Mouse (Mus musculus) gastrocnemius, adult 8-10 months (tissue): ENCODE results near the gene Ube2n. TPM values are rescaled to one million over a fixed set of nuclear protein-coding genes. Genes with fewer than 3 reads are reported as not detected.

Experiments
- DNase-seq, 2 experiments: peaks; one replicate each; pipeline ENCODE4 v3.0.0; 2022; ENCODE audit warnings: low spot score in 2 of 2
- total RNA-seq, 4 experiments: library from RNA; stranded (reverse); gene quantifications; 2 replicates each; pipeline ENCODE4 v1.2.4; 2022

Gene Ube2n
- total RNA-seq, 4 experiments from 2014 or later: 57.2 to 77.8 (median 64.6) TPM

DNA sequence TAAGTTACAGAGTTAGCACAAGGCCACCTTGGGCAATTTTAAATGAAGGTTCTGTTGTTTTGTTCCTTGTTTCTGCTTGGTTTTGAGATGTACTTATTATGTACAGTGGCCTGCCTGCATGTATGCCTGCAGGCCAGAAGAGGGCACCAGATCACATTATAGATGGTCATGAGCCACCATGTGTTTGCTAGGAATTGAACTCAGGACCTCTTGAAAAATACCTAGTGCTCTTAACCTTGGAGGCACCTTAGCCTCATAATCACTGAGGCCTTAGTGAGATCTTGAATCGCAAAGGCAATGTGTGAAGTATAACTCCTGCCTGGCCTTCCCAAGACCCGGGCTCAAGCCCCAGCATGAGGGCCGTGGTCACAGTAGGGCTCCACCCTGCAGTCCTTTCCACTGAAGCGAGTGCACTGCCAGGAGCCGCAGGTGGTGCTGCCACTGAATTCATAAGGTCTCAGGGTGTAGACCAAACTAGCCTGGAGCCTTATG lies 42.4 kb downstream of the Ube2n start:
- no peak for DNase-seq

DNA sequence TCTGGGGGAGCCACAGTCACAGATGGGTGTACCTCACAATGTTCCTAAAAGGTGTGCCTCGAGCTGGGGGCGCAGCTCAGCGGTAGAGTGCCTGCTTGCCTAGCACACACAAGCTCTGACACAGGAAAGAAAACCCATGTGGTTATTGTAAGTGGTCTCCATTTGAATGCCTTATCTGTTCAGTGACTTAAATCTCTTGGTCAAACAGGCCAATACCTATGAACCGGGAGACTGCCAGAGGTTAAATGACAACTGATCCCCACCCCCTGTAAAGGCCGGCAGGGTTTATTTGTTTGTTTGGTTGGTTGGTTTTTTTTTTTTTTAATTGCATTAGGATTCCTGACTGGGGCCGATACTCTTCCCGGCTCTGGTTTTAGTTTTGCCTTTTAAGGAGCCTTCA lies 44.5 kb downstream of the Ube2n start:
- DNase-seq: no peak

DNA sequence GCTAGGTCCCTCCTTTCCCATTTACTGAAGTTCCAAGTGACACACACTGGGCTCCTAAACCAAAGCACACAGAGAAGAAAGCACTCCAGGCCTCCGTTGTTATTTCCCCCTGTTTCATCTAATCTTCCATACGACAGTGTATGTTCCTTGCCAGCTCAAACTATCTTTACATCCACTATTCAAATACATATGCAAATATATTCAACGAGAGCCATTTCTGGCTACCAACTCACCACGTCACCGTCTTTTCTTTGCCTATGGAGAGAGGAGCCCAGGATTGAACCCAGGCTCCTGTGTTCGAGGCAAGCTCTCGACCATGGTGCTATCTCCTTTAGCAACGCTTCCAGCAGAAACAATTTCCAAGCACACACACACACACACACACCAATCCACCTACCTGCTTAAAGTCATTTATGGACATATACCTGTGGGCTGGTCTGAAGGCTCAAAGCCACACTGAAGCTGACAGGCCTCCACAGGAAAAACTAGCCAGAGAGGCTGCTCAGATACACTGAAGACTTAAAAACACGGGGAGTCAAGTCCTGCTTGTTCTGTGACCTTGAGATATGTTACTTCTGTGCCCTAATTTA lies 45.5 kb downstream of the Ube2n start:
- DNase-seq: no peak

DNA sequence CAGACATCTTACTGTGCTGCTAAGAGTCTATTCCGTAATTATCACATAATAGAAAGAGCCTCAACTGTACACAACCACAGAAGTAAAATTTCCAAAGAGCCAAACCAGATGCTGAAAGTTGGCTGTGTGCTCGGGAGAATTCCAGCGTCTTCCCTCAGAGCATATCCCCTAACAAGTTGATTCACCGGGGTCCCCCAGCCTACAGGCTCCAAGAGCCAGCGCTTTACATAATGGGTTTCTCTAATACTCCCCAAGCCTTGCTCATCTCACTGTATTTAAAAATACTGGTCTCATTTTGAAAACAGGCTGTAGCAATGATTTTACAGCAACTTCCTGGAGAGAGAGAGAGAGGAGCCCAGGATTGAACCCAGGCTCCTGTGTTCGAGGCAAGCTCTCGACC lies 46.7 kb downstream of the Ube2n start:
- DNase-seq: no peak

DNA sequence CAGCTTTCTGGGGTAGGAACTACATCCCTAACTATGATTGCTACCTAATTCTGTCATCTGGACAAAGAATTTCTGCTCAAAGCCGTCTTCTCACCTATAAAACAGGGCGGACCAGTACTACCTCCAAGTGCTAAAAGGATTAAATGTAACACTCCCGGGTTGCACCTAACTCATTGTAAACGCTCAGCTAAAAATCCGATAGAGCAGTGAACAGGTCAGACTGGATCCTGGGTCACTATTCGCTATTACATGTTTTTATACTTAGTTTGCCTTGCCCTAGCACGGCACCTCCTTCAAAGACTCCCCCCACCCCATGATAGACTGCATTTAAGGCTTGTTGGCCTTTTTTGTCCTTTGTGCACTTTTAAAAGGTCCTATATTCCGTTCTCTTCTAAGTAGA lies 47.5 kb downstream of the Ube2n start:
- no peak for DNase-seq

DNA sequence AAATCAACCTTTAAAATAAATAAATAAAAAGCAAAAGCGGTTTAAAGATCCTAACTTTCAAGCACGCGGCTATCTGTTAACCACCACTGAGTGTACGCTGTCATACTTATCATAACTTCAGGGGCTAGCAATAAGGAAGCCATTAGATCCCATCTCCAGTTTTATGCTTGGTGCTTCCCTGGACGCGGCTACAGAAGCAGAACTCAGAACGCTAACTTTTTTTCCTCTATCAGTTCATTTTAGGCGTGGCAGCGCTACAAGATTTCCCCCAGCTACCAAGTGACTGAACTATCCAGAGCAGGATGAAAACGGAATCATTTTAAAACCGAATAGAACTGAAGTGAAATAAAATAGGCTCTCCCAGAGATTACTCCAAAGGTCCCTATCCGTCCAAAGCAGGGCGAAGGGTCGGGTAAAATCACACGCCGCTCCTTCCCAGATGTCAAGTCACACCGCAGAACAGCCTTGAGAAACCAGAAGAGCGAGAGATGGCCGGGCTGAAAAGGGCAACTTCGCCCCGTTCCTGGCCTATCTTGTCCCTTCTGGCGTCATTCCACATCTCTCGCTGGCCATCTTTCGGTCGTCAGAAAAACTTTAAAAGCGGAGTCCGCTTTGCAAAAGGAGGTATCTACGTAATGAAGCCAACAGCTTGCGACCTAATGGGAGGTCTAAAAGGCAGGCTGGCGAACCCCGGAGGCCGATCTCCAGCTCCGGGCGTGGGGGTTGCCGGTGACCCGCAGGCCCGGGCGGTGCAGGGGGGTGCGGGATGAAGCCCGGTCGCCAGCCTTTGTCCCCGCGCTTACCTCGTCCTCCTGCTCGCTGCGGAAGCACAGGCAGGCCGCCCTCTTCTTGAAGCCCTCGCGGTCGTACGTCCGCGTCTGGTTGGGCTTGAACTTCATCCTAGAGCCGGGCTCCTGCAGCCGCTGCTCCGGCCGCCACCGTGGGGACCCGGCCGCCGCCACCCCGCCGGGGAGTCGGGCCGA lies 48.2 kb downstream of the Ube2n start:
- peak; percentile 37 to 38 for DNase-seq

DNA sequence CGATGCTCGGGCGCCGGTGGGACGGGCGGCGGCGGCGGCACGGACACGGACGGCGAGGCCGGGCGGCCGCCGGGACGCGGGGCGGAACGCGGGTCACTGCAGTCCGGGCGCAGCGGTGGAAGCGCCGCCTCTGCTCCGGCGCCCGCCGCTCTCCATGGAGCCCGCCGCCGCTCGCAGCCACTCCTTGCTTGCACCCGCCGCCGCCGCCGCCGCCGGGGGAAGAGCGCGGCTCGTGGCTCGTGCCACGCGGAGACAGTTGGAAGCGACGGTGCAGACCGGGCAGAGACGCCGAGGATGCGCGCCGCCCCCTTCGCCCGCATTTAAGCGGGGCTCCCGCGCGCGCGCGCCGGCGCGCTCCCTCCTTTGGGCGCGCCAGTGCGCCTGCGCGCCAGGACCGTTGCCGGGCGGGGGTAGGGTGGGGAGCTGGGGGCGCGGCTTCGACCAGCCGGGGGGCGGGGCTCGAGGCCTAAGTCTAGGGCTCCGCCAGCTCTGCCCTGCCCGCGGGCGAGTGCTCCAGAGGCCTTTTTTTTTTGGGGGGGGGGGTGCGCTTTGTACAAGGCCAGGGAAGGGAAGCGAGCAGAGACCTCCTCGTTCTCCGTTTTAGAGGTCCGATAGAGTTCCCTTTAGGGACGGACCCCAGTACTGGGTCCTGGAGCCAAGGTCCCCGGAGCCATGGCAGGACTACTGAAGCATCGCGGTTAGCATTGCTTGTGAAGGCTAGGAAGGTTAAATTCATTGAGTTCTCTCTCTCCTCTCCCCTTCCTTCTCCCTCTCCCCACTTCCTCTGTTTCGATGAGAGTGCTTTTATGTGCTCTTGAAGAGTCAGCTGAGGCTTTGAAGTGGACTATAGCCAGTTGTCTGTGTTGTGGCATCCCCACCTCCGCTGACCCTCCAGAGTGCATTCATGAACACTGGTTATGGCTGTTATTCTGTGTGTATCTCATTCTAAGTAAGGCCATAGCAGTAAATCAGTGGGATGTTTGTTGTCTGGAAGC lies 49.2 kb downstream of the Ube2n start, which contains the start of gene Nudt4:
TSS of gene Nudt4 (minus strand) at position 296 of the 995 bp plus-strand sequence.
- peak; percentile 61 to 81 for DNase-seq

DNA sequence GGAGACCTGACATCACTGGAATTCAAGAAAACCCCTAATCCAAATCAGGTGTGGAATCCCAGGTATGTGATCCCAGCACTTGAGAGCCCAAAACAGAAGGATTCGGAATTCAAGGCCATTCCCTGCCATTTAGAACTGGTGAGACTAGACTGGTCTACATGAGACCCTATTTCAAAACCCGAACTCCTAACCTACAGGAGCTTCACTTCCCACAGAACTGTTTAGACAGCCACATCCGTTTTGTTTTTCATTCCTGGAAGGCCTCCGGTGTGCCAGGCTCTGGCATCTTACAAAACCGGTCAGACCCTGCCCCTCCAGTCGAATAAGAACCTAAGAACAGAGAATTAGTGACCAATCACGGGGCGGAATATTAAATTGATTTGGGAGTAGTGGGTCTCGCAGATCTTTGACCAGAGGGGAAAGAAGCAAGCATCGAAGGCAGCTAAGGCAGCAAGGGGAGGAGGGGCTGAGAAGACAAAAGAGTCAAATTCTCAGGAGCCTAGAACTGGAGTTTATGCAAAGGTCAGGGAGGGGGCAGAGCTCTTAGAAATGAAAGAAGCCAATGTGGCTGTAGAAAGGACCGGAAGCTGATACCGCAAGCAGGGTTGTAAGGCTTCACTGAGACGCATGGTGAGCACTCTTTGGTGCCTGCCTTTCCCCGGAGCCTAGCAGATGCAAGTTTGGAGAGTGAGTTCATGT lies 50.4 kb downstream of the Ube2n start:
- no peak for DNase-seq

DNA sequence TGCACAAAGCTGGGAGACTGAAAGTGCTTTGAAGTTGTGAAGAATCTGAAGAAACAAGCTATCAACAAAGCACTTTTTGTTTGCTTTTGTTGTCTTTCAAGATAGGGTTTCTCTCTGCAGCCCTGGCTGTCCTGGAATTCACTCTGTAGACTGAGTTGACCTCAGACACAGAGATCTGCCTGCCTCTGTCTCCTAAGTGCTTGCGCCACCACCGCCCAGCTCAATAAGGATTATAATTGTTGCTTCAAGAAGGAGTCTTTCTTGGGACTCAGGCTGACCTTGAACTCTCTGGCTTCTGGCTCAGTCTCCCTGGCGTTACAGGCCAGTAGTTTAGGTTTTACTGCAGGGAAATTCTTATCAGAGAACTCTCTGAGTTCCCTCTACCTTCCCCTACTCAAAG lies 51.8 kb downstream of the Ube2n start:
- no peak for DNase-seq

DNA sequence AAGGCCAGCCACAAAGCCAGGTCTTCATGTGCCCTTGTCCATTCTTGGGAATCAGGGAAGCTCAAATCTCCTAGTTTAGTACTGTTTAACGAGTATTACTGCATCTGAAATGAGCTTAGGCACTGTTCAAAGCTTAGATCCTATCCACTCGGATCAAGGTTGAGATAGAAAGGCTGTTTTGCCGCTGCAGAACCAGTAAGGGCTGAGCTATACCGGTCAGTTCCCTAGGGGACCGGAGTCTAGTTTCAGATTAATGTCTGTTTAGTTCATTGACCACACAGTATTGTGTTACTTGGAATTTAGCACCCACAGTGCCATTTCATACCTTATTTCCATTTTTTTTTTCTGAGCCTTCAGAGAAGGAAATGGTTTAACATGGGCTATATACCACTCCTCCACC lies 52.6 kb downstream of the Ube2n start:
- DNase-seq: no peak

DNA sequence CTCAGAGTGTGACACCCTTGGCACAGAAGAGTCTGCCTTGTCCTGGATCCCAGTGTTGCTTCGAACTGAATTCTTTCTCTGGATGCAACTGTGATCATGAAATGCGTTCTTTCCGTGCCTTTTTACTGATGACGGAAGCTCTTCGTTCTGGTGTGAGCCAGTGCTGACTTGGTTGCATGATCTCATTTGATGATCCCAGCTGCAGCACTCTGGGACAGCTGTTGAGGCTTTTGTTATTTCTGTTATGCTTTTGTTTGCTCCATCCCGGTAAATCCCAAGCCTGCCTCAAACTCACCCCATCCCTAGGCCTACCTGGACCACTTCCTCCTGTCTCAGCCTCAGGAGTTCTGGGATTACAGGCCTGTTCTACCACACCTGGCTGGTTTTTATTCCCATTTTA lies 53.1 kb downstream of the Ube2n start:
- no peak for DNase-seq

DNA sequence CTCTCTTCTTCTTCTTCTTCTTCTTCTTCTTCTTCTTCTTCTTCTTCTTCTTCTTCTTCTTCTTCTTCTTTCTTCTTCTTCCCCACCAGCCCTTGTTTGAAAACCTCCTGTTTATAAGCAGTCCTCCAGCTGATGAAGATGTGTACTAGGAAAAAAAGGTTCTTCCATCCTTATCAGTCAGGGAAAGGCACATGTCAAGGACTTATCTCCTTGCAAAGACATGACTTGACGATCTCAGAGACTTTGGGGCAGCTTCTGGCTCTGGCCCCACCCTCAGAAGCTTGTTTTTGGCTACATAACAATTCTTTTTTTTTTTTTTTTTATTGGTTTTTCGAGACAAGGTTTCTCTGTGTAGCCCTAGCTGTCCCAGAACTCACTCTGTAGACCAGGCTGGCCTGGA lies 54.5 kb downstream of the Ube2n start:
- DNase-seq: no peak

DNA sequence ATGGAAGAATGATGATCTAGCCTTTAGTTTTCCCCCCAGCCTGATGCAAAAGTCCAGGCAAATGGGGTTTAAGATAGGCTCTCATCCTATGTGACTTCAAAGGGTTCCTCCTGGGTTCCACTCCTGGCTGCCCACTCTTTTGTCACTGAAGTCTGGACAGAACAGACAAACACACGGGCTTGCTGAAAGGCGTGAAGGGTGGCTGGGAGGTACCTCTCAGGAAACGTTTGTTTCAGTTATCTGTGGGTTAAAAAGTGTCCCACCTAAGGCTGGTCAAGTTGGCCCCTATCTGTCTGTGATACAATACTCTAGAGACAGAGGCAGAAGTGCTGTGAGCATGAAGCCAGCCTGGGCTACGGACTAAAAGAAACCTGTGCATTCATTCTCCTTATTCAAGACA lies 60.0 kb downstream of the Ube2n start:
- no peak for DNase-seq

DNA sequence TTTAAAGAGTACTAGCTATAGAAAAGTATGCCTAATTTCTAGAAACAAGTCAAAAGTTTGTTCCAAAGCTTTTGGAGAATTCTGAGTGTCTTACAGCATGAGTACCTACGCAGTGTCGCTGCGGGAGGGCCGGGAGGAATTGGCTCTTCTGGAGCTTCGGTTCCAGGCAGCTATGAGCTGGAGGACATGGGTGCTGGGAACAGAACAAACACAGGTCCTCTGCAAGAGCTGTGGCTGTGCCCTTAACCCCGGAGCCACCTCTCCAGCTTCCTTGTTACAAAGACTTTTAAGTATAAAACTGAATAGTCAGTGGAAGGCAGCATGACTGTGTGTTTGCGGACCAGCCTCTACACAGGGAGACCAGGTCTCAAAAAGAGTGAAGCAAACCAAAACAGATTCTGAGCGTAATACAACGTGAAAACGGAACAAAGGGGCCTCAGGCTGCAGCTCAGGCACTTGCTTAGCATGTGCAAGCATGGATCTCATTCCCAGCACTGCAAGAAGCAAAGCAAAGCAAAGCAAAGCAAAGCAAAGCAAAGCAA lies 61.0 kb downstream of the Ube2n start:
- no peak for DNase-seq

DNA sequence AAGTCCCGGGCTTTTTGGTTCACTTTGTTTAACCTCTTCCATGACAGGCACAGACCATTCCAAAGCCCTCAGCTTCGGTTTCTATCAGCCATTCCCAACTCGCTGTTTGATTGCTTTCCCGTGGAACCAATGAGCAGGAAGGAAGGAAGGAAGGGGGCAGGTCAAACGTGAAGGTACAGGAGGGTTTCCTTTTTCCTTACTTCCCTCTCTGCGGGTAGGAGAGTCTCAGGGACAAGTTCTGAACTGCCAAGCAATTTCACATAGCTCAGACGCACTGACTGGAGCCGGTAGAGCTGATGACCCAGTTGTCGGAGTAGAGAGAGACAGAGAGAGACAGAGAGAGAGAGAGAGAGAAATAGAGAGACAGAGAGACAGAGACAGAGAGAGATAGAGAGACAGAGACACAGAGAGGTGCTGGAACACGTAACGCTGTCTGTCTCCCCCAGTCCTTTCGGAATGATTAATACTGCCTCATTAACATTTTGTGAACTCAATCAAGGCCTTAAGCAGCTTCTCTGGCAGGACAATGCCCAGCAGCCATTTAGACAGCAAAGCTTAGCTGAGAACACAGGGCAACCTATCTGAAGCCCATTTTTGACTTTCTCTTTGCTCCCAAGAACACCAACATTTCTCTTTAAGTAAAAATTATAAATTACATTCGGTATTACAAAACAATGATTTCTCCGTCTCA lies 62.1 kb downstream of the Ube2n start:
- DNase-seq: no peak

DNA sequence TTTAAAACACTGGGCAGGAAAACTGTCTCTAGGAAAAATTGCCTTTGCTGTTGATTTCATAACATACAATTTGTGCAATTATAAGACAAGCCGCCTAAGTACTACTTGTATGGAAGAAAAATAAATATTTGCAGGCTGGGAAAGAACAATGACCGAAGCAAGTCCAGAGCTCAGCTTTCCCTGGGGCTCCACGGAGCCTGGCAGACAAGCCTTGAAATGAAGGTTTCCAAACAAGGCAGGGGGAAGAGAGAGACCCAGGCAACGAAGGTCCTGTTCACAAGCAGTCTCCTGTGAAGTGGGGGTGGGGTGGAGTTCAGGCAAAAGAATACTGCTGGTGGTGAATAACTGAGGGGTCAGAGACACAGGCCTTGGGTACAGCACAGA lies 62.6 kb downstream of the Ube2n start:
- no peak for DNase-seq

DNA sequence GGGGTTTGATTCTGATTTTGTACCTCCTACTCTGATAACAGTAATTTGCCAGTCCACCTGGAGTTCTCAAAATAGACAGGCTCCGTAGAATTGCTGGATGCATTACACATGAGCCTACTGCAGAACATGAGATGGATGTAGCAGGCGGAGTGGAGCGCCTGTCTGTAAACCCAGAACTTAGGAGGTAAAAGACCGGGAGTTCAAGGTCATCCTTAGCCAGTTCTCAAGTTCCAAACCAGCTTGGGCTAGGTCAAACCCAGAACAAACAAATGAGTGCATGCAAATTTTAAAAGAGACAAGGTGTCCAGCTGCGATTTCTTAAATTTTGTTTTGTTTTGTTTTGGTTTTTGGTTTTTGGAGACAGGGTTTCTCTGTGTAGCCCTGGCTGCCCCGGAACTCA lies 70.6 kb downstream of the Ube2n start:
- DNase-seq: no peak

DNA sequence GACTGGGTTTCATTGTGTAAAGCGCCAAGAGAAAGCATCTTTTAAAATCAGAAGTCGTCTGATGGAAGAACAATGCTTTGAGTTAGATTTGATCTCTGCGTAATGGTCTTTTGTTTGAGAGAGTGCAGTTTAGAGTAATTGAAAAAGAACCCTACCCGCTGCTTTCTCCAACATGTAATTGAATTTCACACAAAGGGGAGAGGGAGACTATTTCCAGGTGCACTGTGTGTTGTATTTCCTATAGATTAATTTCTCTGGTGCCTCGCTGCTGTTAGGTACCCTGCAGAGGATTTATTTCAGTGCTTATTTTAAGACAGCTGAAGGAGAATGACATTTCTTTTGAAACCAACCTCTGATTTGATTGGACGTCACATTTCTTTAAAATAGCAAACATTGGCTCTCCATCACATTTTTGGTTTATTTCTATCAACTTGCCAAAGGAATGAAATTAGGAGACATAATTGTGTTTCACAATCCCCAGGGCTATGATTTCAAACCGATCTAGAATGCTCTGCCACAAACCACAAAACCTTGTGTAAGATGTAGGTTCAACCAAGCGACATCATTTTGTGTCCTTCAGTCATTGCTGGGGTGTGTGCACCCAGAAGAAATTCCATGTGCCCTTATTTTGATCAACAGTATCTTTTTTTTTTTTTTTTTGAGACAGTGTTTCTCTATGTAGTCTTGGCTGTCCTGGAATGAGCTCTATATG lies 72.7 kb downstream of the Ube2n start:
- no peak for DNase-seq

DNA sequence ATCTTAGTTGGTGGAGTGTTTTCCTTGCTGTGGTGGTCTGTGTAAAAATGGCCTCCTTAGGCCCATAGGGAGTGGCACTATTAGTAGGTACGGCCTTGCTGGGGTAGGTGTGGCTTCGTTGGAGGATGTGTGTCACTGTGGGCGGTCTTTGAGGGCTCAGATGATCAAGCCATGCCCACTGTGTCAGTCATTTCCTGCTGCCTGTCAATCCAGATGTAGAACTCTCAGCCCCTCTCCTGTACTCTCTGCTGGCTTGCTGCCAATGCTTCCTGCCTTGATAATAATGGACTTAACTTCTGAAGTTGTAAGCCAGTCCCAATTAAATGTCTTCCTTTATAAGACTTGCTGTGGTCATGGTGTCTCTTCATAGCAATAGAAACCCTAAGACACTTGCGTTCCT lies 74.3 kb downstream of the Ube2n start:
- no peak for DNase-seq
